Mouse (Mus musculus): Measurements from ENCODE around the gene Gli1. TPM values are rescaled to one million over a fixed set of nuclear protein-coding genes. Genes with fewer than 3 reads are reported as not detected.

Gli1 gene
- total and polyA plus RNA-seq, 3 experiments: 0.10 to 0.42 TPM; not detected in 1

DNA sequence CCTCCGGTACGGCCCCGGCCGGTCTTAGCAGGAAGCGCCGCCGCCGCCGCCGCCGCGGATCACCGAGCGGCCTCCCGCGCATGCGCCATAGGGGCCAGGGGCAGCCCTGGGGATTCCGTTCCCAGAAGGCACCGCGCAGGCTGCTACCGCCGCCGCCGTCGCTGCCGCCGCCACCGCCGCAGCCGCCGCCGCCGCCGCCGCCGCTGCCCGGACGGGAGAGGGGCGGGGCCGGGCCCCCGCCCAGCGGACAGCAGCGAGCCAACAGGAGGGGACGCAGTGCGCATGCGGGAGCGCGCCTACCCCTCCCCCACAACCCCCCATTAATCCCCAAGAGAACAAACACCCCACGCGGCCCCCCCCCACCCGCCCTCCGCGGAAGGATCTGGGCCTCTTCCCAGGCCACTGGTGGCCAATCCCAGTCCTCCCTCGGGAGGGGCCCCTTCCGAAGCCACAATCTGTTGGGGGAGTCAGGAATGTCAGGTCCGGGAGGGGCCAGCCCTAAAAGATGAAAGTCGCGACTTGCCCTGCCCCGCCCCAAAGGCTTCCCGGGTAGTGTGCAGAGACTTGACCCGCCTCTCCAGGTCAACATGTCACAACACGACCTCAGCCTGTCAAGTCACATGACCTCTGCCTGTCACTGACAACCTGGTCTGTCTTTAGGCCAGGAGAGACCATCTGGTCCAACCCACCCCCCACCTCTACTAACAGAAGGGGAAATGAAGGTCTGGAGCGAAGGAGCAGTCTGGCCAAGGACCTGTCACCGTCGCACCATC is 52.8 kb downstream of the Gli1 start, which contains the start of gene Mbd6 (continued):
- TF ChIP-seq E2F4 (IDR thresholded peaks at IDR 0.05; ENCODE audit: insufficient replicate concordance, low read depth, low read length) (no peak), CHD1 (IDR thresholded peaks at IDR 0.05; ENCODE audit: low read depth, low read length) (peak; percentile 98), CHD2 (IDR thresholded peaks at IDR 0.05; ENCODE audit: low read length) (peak; percentile 81)

DNA sequence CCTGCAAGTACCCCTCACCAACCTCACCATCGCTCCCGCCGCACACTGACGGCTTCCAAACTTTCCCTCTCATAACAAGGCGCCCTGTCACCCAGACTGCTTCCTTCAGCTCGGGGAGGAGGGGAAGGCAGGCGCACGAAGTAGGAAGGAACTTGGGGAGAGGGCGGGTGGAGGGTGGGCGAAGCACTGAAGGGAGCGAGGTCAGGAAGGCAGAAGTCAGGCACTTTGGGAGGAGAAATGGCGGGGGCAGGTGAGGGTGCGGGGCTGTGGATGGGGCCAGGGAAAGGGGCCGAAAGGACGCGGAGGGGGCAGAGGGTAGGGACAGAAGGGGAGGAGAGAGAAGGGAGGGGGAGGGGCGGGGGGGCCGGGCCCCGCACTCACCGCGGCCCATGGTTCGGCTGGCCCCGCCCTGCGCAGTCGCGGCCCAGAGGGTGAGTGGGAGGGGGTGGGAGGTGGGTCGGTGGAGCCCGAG is 53.4 kb downstream of the Gli1 start:
- Histone ChIP-seq H3K9me3 (replicated peaks; ENCODE audit: low read length) (no peaks in the 10 kb centered on the region), H3K4me3 (replicated peaks in 1 of 3; ENCODE audit: low read depth in 2 of 3, low read length in 2 of 3, poor library complexity in 1 of 3) (peak overlapping the region; percentile 74 to 83 (median 75)), H3K36me3 (replicated peaks in 1 of 2; ENCODE audit: control insufficient read depth in 1 of 2, insufficient read depth in 1 of 2, low read length in 1 of 2) (peaks cover 50 to 60% of the 10 kb centered on the region in 2 experiments), H3K27ac (ENCODE audit: insufficient read depth, low read depth) (peak overlapping the region; percentile 77), H3K4me2 (ENCODE audit: insufficient read depth, low read depth, poor library complexity, severe bottlenecking) (peak overlapping the region; percentile 75), H3K79me2 (replicated peaks; ENCODE audit: control insufficient read depth, extremely low read depth, insufficient read depth, poor library complexity, severe bottlenecking) (peaks cover 41% of the 10 kb centered on the region), H3K9ac (ENCODE audit: insufficient read depth, low read depth) (peak overlapping the region; percentile 63), H3K4me1 (ENCODE audit: control insufficient read depth in 1 of 2, insufficient read depth in 2 of 2) (peaks cover 16 to 36% of the 10 kb centered on the region in 2 experiments), H3K27me3 (replicated peaks) (no peaks in the 10 kb centered on the region)
- dilution Hi-C loops (cut with MboI; ENCODE audit: extremely low pct_ligation_motif_present, extremely low pct_unique_long_range_greater_than_20kb, low sequenced_read_pairs) (no loop called here), in situ Hi-C loops (cut with MboI; ENCODE audit: low pct_ligation_motif_present, low pct_unique_long_range_greater_than_20kb, low sequenced_read_pairs) (no loop called here)
- TF ChIP-seq MAFK (IDR thresholded peaks at IDR 0.05; ENCODE audit: insufficient replicate concordance, low read length) (no peak), BHLHE40 (IDR thresholded peaks at IDR 0.05; ENCODE audit: low read depth, low read length) (no peak), ELF1 (IDR thresholded peaks at IDR 0.05; ENCODE audit: low read depth, low read length) (no peak), RAD21 (IDR thresholded peaks at IDR 0.05; ENCODE audit: low read depth, low read length) (no peak), HCFC1 (IDR thresholded peaks at IDR 0.05; ENCODE audit: low read depth, low read length) (0 out of 2 replicates have a peak, but pooled peaks have one; percentile 5), MEF2A (IDR thresholded peaks at IDR 0.05; ENCODE audit: borderline replicate concordance, low read depth, low read length) (no peak), EP300 (IDR thresholded peaks at IDR 0.05; ENCODE audit: low read length) (no peak), USF2 (conservative IDR thresholded peaks at IDR 0.05; ENCODE audit: low read depth, low read length) (no peak), MXI1 (IDR thresholded peaks at IDR 0.05; ENCODE audit: low read depth, low read length) (no peak), JUN (IDR thresholded peaks at IDR 0.05; ENCODE audit: insufficient read depth, low read depth, low read length) (no peak), ZC3H11A (IDR thresholded peaks at IDR 0.05; ENCODE audit: low read depth, low read length) (no peak), POLR2A (IDR thresholded peaks at IDR 0.05; ENCODE audit: low read depth, low read length) (0 out of 2 replicates have a peak, but pooled peaks have one; percentile 13), CHD1 (IDR thresholded peaks at IDR 0.05; ENCODE audit: low read depth, low read length) (no peak), TCF12 (IDR thresholded peaks at IDR 0.05; ENCODE audit: low read depth, low read length) (no peak), MAZ (IDR thresholded peaks at IDR 0.05; ENCODE audit: low read depth, low read length) (0 out of 2 replicates have a peak, but pooled peaks have one; percentile 41), CHD2 (IDR thresholded peaks at IDR 0.05; ENCODE audit: low read length) (peak; percentile 24; the same call in 1 of the 2 replicates), SMC3 (IDR thresholded peaks at IDR 0.05; ENCODE audit: low read depth, low read length) (no peak)
- DNase-seq (ENCODE audit: extremely low read depth): peak; percentile 51
